Mouse (Mus musculus) E14TG2a.4 (cell line): ENCODE results near the gene Pole4.
"Not testable (repeated sequence)": the region's sequence is repeated elsewhere in the genome, so short reads cannot be mapped to it uniquely, and the experiment has no call there.

Experiments
- H3K27me3 ChIP-seq: 2 replicates; pipeline ENCODE4 v1.6.1; 2014; ENCODE audit warnings: low read length, control low read depth; ENCODE audit not compliant: insufficient read depth
- H3K36me3 ChIP-seq: 2 replicates; pipeline ENCODE4 v1.6.1; 2014; ENCODE audit warnings: low read length, control low read depth; ENCODE audit not compliant: insufficient read depth
- H3K4me1 ChIP-seq: replicated peaks from 2 replicates; pipeline ENCODE4 v1.6.1; 2014; ENCODE audit warnings: low read depth, low read length, control low read depth
- H3K4me3 ChIP-seq: replicated peaks from 2 replicates; pipeline ENCODE4 v1.5.1; 2014; ENCODE audit warnings: mild to moderate bottlenecking, low read length
- H3K9me3 ChIP-seq: 2 replicates; pipeline ENCODE4 v1.6.1; 2014; ENCODE audit warnings: low read length, control low read depth
- CTCF ChIP-seq: conservative IDR thresholded peaks from 2 replicates; pipeline ENCODE4 v1.5.1; 2014; ENCODE audit warnings: low read length
- NANOG ChIP-seq: IDR thresholded peaks from 2 replicates; pipeline ENCODE4 v1.6.1; 2014; ENCODE audit warnings: borderline replicate concordance, low read length, mixed read lengths
- POU5F1 ChIP-seq: IDR thresholded peaks from 2 replicates; pipeline ENCODE4 v1.6.1; 2014; ENCODE audit warnings: low read length, borderline replicate concordance

The Pole4 gene

GRCm38 (mm10) chr6:82703710-82704109, 1.5 kb downstream of the Pole4 start:
- peaks cover 42% of the 10 kb centered on the region for H3K9me3 ChIP-seq
- TF ChIP-seq CTCF (no peak), POU5F1 (peak; percentile 73), NANOG (peak; percentile 90)

GRCm38 (mm10) chr6:82702593-82703017, 2.6 kb downstream of the Pole4 start:
- peaks cover 31% of the 10 kb centered on the region for H3K9me3 ChIP-seq
- H3K4me1 ChIP-seq = peaks cover 88% of the 10 kb centered on the region
- H3K4me3 ChIP-seq = peak overlapping the region; percentile 84
- H3K36me3 ChIP-seq = peaks cover 16% of the 10 kb centered on the region; the same call in 1 of the 2 replicates
- TF ChIP-seq POU5F1 (no peak), CTCF (peak; percentile 63)
- no peaks in the 10 kb centered on the region for H3K27me3 ChIP-seq

More at GRCm38 (mm10) chr6:82703710-82704109, 1.5 kb downstream of the Pole4 start:
- Histone ChIP-seq H3K4me1 (peaks cover 77% of the 10 kb centered on the region), H3K4me3 (peak overlapping the region; percentile 84), H3K27me3 (no peaks in the 10 kb centered on the region), H3K36me3 (peaks cover 24% of the 10 kb centered on the region)

- peaks cover 94% of the 10 kb centered on the region for H3K4me1 ChIP-seq
- TF ChIP-seq POU5F1 (no peak), NANOG (no peak), CTCF (no peak)
- peaks cover 7% of the 10 kb centered on the region; the same call in 1 of the 2 replicates for H3K36me3 ChIP-seq
- H3K9me3 ChIP-seq = peaks cover 18% of the 10 kb centered on the region
- H3K4me3 ChIP-seq = peak overlapping the region; percentile 84
- H3K27me3 ChIP-seq = no peaks in the 10 kb centered on the region
Measured at GRCm38 (mm10) chr6:82701296-82701695, 3.9 kb downstream of the Pole4 start.

- Histone ChIP-seq H3K4me1 (peaks cover 93% of the 10 kb centered on the region), H3K36me3 (peaks cover 11% of the 10 kb centered on the region; the same call in 1 of the 2 replicates), H3K4me3 (peak overlapping the region; percentile 11), H3K9me3 (peaks cover 7% of the 10 kb centered on the region; the same call in 1 of the 2 replicates), H3K27me3 (no peaks in the 10 kb centered on the region)
- TF ChIP-seq NANOG (no peak), POU5F1 (no peak), CTCF (no peak)
Measured at GRCm38 (mm10) chr6:82699831-82700230, 5.3 kb downstream of the Pole4 start.

GRCm38 (mm10) chr6:82696736-82697135, 8.4 kb downstream of the Pole4 start:
- Histone ChIP-seq H3K36me3 (peaks cover 22% of the 10 kb centered on the region; the same call in 1 of the 2 replicates), H3K27me3 (no peaks in the 10 kb centered on the region), H3K9me3 (0 out of 2 replicates have a peak, but pooled peaks cover 4% of the 10 kb centered on the region), H3K4me3 (peak overlapping the region; percentile 0; the same call in 1 of the 2 replicates), H3K4me1 (peaks cover 96% of the 10 kb centered on the region)
- TF ChIP-seq NANOG (no peak), POU5F1 (no peak), CTCF (no peak)

- TF ChIP-seq NANOG = no peak
- no peak for TF ChIP-seq CTCF
- no peak for TF ChIP-seq POU5F1
Measured at GRCm38 (mm10) chr6:82694668-82695067, 10.5 kb downstream of the Pole4 start.

GRCm38 (mm10) chr6:82689474-82689873, 15.7 kb downstream of the Pole4 start:
- Histone ChIP-seq H3K9me3 (peaks cover 17% of the 10 kb centered on the region), H3K4me3 (peak overlapping the region; percentile 52), H3K27me3 (no peaks in the 10 kb centered on the region), H3K36me3 (peaks cover 63% of the 10 kb centered on the region), H3K4me1 (peaks cover 88% of the 10 kb centered on the region)
- TF ChIP-seq CTCF (no peak), POU5F1 (no peak), NANOG (no peak)

More at GRCm38 (mm10) chr6:82694668-82695067, 10.5 kb downstream of the Pole4 start:
- Histone ChIP-seq H3K4me3 (no peak overlapping the region), H3K9me3 (peaks cover 17% of the 10 kb centered on the region), H3K4me1 (peaks cover 89% of the 10 kb centered on the region), H3K27me3 (no peaks in the 10 kb centered on the region), H3K36me3 (peaks cover 31% of the 10 kb centered on the region)

- H3K9me3 ChIP-seq = peaks cover 14% of the 10 kb centered on the region
- peak overlapping the region; percentile 68 for H3K4me3 ChIP-seq
- not testable (repeated sequence) for H3K27me3 ChIP-seq
- TF ChIP-seq NANOG = peak; percentile 73; the same call in 1 of the 2 replicates
- H3K36me3 ChIP-seq = peaks cover 64% of the 10 kb centered on the region
- peaks cover 82% of the 10 kb centered on the region for H3K4me1 ChIP-seq
Measured at GRCm38 (mm10) chr6:82688586-82688985, 16.6 kb downstream of the Pole4 start.

GRCm38 (mm10) chr6:82684136-82684535, 21.0 kb downstream of the Pole4 start:
- H3K4me1 ChIP-seq = peaks cover 56% of the 10 kb centered on the region
- H3K36me3 ChIP-seq = peaks cover 58% of the 10 kb centered on the region
- H3K27me3 ChIP-seq = no peaks in the 10 kb centered on the region
- no peak for TF ChIP-seq POU5F1
- TF ChIP-seq CTCF = no peak
- no peak for TF ChIP-seq NANOG
- no peaks in the 10 kb centered on the region for H3K9me3 ChIP-seq
- no peak overlapping the region for H3K4me3 ChIP-seq

- not testable (repeated sequence) for H3K9me3 ChIP-seq, H3K27me3 ChIP-seq, H3K4me3 ChIP-seq
- H3K4me1 ChIP-seq = peaks cover 18% of the 10 kb centered on the region
- H3K36me3 ChIP-seq = peaks cover 25% of the 10 kb centered on the region
Measured at GRCm38 (mm10) chr6:82679286-82679685, 25.9 kb downstream of the Pole4 start.

GRCm38 (mm10) chr6:82677629-82678028, 27.5 kb downstream of the Pole4 start:
- peaks cover 25% of the 10 kb centered on the region for H3K36me3 ChIP-seq
- not testable (repeated sequence) for H3K4me3 ChIP-seq, H3K9me3 ChIP-seq, H3K27me3 ChIP-seq
- H3K4me1 ChIP-seq = peaks cover 26% of the 10 kb centered on the region
